Mouse (Mus musculus): ENCODE data around the gene 1700056E22Rik. TPM values are rescaled to one million over a fixed set of nuclear protein-coding genes. Genes with fewer than 3 reads are reported as not detected.

Gene 1700056E22Rik
- polyA plus RNA-seq, 1 experiment = 0.58 TPM

DNA sequence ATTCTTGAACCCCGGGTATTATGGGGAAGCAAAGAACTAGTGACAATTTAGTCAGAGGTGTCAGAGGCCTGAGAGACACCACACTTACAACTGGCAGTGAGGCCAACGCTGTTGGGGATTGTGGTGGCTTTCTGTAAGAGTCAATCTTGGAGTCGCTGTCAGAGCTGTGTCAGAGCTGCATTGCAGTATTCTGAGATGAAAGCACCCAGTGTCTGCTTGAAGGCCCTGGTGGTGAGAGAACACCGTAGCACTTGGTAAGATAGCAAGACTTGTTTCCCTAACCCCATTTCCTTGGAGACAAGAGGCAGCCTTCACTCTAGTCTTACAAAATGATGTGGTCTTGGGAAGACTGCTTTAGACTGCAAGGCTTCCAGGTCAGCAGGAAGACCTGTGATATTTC, 18.2 kb upstream of the 1700056E22Rik start:
- Histone ChIP-seq H3K4me1 (ENCODE audit: control insufficient read depth, insufficient read depth, low read length) (peaks cover 9% of the 10 kb centered on the region), H3K27ac (ENCODE audit: insufficient read depth, low read depth, low read length) (no peak overlapping the region), H3K4me3 (ENCODE audit: insufficient read depth, low read length) (no peak overlapping the region)
- no peak for TF ChIP-seq CTCF (IDR thresholded peaks at IDR 0.05; ENCODE audit: low read depth, low read length)
- no peak for TF ChIP-seq POLR2A (IDR thresholded peaks at IDR 0.05; ENCODE audit: borderline replicate concordance, low read depth, low read length)

DNA sequence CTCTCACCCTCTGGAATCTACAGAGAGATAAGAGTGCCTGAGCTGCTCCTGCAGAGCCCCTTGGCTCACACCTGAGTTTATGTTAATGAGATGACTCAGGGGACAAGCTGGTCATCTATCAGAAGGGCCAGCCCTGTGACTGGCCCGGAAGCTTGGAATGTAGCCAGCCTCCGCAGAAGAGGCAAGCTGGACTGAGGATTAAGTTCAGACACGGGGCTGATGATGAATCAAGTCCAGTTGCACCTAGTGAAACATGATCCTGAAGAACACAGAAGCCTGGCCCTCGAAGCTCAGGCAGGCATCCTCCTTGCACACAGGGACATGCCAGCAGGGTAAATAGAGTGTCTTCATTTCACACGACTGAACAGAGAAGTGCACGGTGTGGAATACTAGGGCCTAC, 17.7 kb upstream of the 1700056E22Rik start:
- Histone ChIP-seq H3K4me1 (ENCODE audit: control insufficient read depth, insufficient read depth, low read length) (peaks cover 9% of the 10 kb centered on the region), H3K4me3 (ENCODE audit: insufficient read depth, low read length) (no peak overlapping the region), H3K27ac (ENCODE audit: insufficient read depth, low read depth, low read length) (no peak overlapping the region)
- TF ChIP-seq POLR2A (IDR thresholded peaks at IDR 0.05; ENCODE audit: borderline replicate concordance, low read depth, low read length) (no peak), CTCF (IDR thresholded peaks at IDR 0.05; ENCODE audit: low read depth, low read length) (no peak)

DNA sequence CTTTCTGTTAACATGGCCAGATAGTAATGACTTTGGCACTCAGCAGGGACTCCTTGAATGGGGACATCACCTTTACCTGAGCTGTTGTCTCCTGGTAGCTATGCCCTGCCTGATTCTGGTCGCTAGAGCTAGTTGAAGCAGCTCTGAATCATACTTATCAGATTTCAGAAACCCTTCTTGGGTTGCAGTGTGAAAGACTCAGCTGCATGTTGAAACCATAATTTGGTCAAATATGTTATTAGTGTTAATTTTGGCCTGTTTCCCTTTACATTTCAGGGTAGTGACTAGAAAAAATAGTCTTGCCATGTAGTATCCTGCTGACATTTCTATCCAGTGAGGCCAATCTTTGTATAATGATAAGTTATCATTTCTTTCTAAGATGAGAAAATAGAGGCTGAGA, 17.2 kb upstream of the 1700056E22Rik start:
- H3K27ac ChIP-seq (ENCODE audit: insufficient read depth, low read depth, low read length) = no peak overlapping the region
- TF ChIP-seq CTCF (IDR thresholded peaks at IDR 0.05; ENCODE audit: low read depth, low read length) (no peak), POLR2A (IDR thresholded peaks at IDR 0.05; ENCODE audit: borderline replicate concordance, low read depth, low read length) (no peak)
- peaks cover 9% of the 10 kb centered on the region for H3K4me1 ChIP-seq (ENCODE audit: control insufficient read depth, insufficient read depth, low read length)
- H3K4me3 ChIP-seq (ENCODE audit: insufficient read depth, low read length) = no peak overlapping the region

DNA sequence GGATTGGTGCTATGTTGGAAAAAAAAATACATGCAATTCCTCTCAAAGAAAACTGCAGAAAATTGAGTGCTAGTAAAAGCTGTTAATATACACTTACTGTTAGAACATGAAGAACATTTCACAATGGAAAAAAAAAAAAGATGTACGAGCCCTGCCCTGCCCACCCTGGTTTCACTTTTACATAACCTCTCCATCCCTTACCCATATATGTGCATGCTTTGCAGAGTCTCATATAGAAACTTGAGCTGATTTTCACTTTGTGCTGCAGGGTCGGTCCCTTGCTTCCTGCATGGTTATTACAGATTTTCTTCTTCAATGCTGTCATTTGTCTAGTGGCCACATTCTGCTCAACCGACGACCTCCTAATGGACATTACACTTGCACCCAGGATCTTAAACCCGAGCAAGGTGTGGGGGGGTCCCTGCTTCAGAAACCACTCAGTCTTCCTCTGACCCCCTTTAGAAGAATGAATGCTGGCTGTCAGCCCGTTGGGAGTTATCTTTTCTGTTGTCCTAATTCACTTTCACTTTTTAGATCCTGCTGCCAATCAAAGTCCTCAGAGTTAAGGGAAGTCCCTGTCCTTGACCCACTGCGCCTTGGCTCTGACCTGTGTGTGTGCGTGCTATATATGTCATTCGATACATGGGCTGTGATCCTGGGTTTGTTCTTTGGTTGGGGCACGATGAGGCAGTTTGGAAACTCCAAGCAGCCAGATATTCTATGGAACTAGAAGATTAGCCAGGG, 14.7 kb upstream of the 1700056E22Rik start:
- H3K27ac ChIP-seq (ENCODE audit: insufficient read depth, low read depth, low read length) = no peak overlapping the region

DNA sequence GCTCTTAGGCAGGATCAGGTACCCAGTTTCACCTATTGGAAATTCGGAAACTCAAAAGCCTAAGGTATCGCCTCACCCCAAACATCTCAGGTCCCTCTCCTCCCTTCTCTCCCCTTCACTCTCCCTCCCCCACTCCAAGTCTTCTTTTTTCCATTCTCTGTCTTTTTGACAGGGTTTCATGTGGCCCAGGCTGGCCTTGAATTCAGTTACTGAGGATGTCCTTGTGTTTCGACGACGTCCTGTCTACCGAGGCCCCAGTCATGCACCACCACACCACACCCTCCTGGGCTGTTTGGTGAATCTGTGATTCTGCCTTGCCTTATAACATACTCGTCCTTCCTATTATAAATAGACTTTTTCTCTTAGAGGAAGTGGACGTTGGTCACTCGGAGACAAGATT, 13.7 kb upstream of the 1700056E22Rik start:
- no peak for TF ChIP-seq CTCF (IDR thresholded peaks at IDR 0.05; ENCODE audit: low read depth, low read length)
- no peak for TF ChIP-seq POLR2A (IDR thresholded peaks at IDR 0.05; ENCODE audit: borderline replicate concordance, low read depth, low read length)
- peaks cover 5% of the 10 kb centered on the region for H3K4me1 ChIP-seq (ENCODE audit: control insufficient read depth, insufficient read depth, low read length)
- no peak overlapping the region for H3K4me3 ChIP-seq (ENCODE audit: insufficient read depth, low read length)
- H3K27ac ChIP-seq (ENCODE audit: insufficient read depth, low read depth, low read length) = no peak overlapping the region

More for the DNA sequence above, 14.7 kb upstream of the 1700056E22Rik start:
- H3K4me1 ChIP-seq (ENCODE audit: control insufficient read depth, insufficient read depth, low read length) = peaks cover 9% of the 10 kb centered on the region
- TF ChIP-seq POLR2A (IDR thresholded peaks at IDR 0.05; ENCODE audit: borderline replicate concordance, low read depth, low read length) (no peak), CTCF (IDR thresholded peaks at IDR 0.05; ENCODE audit: low read depth, low read length) (no peak)
- H3K4me3 ChIP-seq (ENCODE audit: insufficient read depth, low read length) = peak overlapping the region; percentile 64

DNA sequence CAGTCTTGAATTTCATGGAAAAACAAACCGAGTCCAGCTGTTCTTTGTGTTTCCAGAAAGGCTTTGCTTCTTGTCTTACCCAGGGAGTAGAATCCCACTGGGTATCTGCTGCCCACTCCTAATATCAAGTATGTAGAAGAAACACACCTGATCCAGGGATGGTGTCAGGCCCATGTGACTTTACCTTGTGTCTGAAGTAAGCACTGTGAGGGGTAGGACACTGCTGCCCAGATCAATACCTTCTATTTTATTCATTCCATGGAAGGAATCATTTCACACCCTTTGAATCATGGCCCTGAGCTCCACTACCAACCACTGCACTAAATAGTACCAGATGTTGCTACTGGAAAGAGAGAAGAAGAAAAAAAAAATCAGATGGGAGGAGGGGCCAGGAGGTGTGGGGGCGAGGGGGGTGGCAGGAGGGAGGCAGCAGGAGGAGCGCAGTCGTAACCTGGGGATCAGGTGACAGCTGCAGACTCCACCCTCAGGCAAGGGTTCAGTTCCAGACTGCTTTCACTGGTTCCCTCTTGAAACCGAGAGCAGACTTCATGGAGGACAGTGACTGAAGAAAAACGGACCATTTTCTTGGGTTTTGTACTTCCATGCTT, 12.1 kb upstream of the 1700056E22Rik start:
- TF ChIP-seq POLR2A (IDR thresholded peaks at IDR 0.05; ENCODE audit: borderline replicate concordance, low read depth, low read length) (no peak), CTCF (IDR thresholded peaks at IDR 0.05; ENCODE audit: low read depth, low read length) (no peak)
- no peak overlapping the region for H3K27ac ChIP-seq (ENCODE audit: insufficient read depth, low read depth, low read length)
- H3K4me3 ChIP-seq (ENCODE audit: insufficient read depth, low read length) = no peak overlapping the region
- peaks cover 14% of the 10 kb centered on the region for H3K4me1 ChIP-seq (ENCODE audit: control insufficient read depth, insufficient read depth, low read length)

DNA sequence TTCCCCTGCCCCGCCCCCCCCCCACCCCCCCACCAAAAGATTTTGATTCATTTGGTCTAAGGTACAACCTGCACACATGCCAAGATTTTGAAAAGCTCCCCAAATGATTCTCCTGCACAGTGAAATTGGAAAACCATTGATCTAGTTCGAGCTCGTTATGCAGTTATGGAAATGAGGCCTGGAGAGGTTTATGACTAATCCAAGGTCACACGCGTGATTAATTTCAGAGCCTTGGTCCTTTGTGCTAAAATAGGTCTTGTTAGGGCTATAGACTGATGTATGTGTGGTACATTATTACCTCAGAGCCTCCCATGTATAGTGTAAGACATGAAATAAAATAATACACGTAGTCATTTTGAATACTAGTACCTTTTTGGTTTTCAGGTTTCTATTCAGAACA, 9.3 kb upstream of the 1700056E22Rik start:
- H3K4me1 ChIP-seq (ENCODE audit: control insufficient read depth, insufficient read depth, low read length) = peaks cover 16% of the 10 kb centered on the region
- H3K27ac ChIP-seq (ENCODE audit: insufficient read depth, low read depth, low read length) = no peak overlapping the region
- TF ChIP-seq POLR2A (IDR thresholded peaks at IDR 0.05; ENCODE audit: borderline replicate concordance, low read depth, low read length) = no peak
- no peak overlapping the region for H3K4me3 ChIP-seq (ENCODE audit: insufficient read depth, low read length)

DNA sequence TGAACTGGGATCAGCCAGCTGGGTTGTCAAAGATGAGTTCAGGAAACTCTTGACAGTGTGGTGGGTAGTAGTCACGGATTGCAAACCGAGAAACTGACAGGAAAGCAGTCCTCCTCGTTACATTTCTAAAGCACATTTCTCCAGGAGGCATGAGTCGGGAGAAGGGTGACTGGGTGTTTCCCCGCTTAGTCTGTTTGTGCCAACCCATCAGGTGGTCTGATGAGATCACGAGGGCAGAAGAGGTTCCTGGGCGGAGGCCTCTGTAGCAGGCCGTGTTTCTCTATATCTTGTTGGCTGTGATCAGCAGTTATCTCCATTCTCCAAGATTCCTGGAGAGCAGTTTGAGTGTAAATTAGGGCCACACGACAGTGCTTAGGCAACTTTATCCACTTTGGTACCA, 8.6 kb upstream of the 1700056E22Rik start:
- Histone ChIP-seq H3K27ac (ENCODE audit: insufficient read depth, low read depth, low read length) (no peak overlapping the region), H3K4me1 (ENCODE audit: control insufficient read depth, insufficient read depth, low read length) (peaks cover 16% of the 10 kb centered on the region), H3K4me3 (ENCODE audit: insufficient read depth, low read length) (no peak overlapping the region)
- TF ChIP-seq CTCF (IDR thresholded peaks at IDR 0.05; ENCODE audit: low read depth, low read length) (no peak), POLR2A (IDR thresholded peaks at IDR 0.05; ENCODE audit: borderline replicate concordance, low read depth, low read length) (no peak)

DNA sequence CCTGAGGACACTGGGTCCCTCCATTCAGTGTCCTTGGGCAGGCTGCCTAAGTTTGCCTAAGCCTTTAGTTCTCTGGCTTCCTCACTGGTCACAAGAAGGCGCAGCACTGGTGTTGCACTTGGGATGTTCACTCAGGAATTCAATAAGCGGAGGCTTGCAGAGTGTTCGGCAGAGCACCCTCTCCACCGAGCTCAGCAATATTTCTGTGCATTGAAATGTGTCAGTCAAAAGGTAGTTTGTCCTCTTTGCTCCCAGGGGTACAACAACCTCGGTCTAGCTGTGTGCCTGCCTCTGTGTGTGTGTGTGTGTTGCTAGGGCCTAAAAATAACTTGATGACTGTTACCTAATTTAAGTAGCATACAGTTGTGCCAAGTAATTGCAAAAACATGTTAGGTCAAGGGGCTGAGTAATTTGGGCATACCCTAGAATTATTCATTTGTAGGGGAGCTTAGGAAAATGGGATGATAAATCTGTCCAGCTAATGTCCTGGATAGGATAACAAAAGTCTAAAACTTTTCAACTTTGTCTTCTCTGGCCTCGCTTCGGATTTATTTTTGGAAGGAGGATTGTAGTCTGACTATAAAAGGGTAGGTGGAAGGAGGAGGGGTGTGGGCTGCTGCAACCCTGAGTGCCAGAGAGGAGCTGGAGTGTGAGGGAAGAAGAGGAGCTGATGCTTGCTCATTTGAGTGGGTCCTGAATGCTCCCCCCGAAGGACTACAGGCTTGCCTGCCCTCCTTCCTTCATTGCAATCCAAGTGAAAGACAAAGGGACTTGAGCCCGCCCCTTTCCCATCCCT, 7.9 kb upstream of the 1700056E22Rik start:
- no peak overlapping the region for H3K4me3 ChIP-seq (ENCODE audit: insufficient read depth, low read length)
- H3K27ac ChIP-seq (ENCODE audit: insufficient read depth, low read depth, low read length) = no peak overlapping the region
- peaks cover 16% of the 10 kb centered on the region for H3K4me1 ChIP-seq (ENCODE audit: control insufficient read depth, insufficient read depth, low read length)
- TF ChIP-seq CTCF (IDR thresholded peaks at IDR 0.05; ENCODE audit: low read depth, low read length) = no peak
- no peak for TF ChIP-seq POLR2A (IDR thresholded peaks at IDR 0.05; ENCODE audit: borderline replicate concordance, low read depth, low read length)

DNA sequence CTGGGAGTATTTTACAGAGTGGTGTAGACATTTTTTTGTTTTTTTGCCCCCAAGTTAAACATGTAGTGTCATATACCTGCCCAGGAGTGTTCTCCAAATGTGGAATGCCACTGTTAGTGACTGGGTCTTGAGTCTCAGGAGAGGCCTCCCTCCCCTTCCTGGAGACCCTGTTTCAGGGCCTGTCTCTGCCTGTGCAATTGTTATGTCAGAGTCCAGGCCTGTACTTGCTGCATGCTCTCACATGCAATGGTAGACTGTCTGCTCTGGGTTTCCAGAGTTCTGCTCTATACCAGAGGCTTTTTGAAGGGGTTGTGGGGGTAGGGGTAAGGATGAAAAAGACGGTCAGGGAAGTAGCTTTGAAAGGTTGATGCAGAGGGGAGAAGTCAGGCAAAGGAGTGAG, 6.8 kb upstream of the 1700056E22Rik start:
- TF ChIP-seq CTCF (IDR thresholded peaks at IDR 0.05; ENCODE audit: low read depth, low read length) (no peak), POLR2A (IDR thresholded peaks at IDR 0.05; ENCODE audit: borderline replicate concordance, low read depth, low read length) (no peak)
- Histone ChIP-seq H3K27ac (ENCODE audit: insufficient read depth, low read depth, low read length) (no peak overlapping the region), H3K4me1 (ENCODE audit: control insufficient read depth, insufficient read depth, low read length) (peaks cover 16% of the 10 kb centered on the region), H3K4me3 (ENCODE audit: insufficient read depth, low read length) (no peak overlapping the region)

Data from bone marrow macrophage, adult 2 months (primary cell).